Mouse (Mus musculus) kidney, adult 2 months (tissue): ENCODE results near the gene Rps6kb1.

Experiments used
- CTCF ChIP-seq: fragments of 200-500 bp; conservative IDR thresholded peaks from 2 replicates; pipeline ENCODE4 v1.5.1; 2011; ENCODE audit warnings: low read depth, mild to moderate bottlenecking, control low read depth, low read length, moderate library complexity, mixed read lengths; ENCODE audit not compliant: insufficient read depth, insufficient read length
- POLR2A ChIP-seq: fragments of 200-500 bp; IDR thresholded peaks from one replicate; pipeline ENCODE4 v1.6.1; 2011; ENCODE audit warnings: low read depth, low read length, control low read depth

DNA sequence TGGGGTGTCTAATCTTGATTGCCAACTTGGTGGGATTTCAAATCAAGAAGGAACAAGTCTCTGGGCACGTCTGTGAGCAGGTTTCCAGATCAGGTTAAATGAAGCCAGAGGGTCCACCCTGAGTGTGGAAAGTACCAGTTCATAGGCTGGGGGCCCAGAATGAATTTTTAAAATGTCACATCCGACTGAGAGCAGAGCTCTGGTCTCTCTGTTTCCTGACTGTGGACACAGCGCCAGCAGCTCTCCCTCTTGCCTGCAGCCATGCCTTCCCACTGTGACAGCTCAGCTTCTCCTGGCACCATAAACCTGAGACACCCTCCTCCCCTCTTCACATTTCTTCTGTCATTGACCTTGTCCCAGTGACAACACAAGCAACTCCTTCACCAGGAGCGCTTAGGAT is 75.6 kb downstream of the Rps6kb1 start:
- no peak for TF ChIP-seq POLR2A
- no peak for TF ChIP-seq CTCF
